Mouse (Mus musculus): ENCODE data around the gene Rab40c.

- no peak for TF ChIP-seq MYC (IDR thresholded peaks at IDR 0.05; ENCODE audit: low read depth, low read length)
- no peak for TF ChIP-seq EP300 (IDR thresholded peaks at IDR 0.05; ENCODE audit: low read depth in 1 of 2, low read length in 2 of 2)
- no peak for TF ChIP-seq POLR2AphosphoS2 (IDR thresholded peaks at IDR 0.05; ENCODE audit: low read length)
- TF ChIP-seq CHD2 (IDR thresholded peaks at IDR 0.05; ENCODE audit: low read length), result no peak
- no peak for TF ChIP-seq CTCF (IDR thresholded peaks at IDR 0.05 in 2 of 3, conservative IDR thresholded peaks at IDR 0.05 in 1 of 3; ENCODE audit: control insufficient read depth in 1 of 3, insufficient read depth in 1 of 3, low read depth in 2 of 3, low read length in 3 of 3, poor library complexity in 1 of 3, severe bottlenecking in 1 of 3)
- TF ChIP-seq SMC3 (IDR thresholded peaks at IDR 0.05; ENCODE audit: low read depth, low read length), result no peak
- no peak for TF ChIP-seq MXI1 (IDR thresholded peaks at IDR 0.05; ENCODE audit: low read depth, low read length)
- TF ChIP-seq BHLHE40 (IDR thresholded peaks at IDR 0.05; ENCODE audit: borderline replicate concordance, low read depth, low read length), result no peak
- TF ChIP-seq TBP (IDR thresholded peaks at IDR 0.05; ENCODE audit: low read depth, low read length), result no peak
- no peak for TF ChIP-seq POLR2A (IDR thresholded peaks at IDR 0.05; ENCODE audit: control insufficient read depth in 1 of 2, insufficient read depth in 1 of 2, low read depth in 1 of 2, low read length in 2 of 2, poor library complexity in 1 of 2)
- TF ChIP-seq GATA1 (IDR thresholded peaks at IDR 0.05; ENCODE audit: low read depth, low read length), result no peak
- no peak for TF ChIP-seq USF2 (IDR thresholded peaks at IDR 0.05; ENCODE audit: borderline replicate concordance in 1 of 2, insufficient read depth in 1 of 2, low read depth in 1 of 2, low read length in 2 of 2)
- no peak for TF ChIP-seq UBTF (IDR thresholded peaks at IDR 0.05; ENCODE audit: borderline replicate concordance, insufficient read depth, low read depth, low read length)
Observed at GRCm38 (mm10) chr17:25876347-25876915, 43.1 kb downstream of the Rab40c start.

Data from MEL (cell line).